Mouse (Mus musculus) C2C12 (cell line): Measurements from ENCODE around the gene Srarp. TPM values are rescaled to one million over a fixed set of nuclear protein-coding genes. Genes with fewer than 3 reads are reported as not detected.

Source experiments
- H3K27me3 ChIP-seq: one replicate; pipeline ENCODE4 v1.6.1; 2011; ENCODE audit not compliant: control insufficient read depth, insufficient read depth, insufficient read length
- H3K36me3 ChIP-seq: one replicate; pipeline ENCODE4 v1.6.1; 2011; ENCODE audit not compliant: control insufficient read depth, insufficient read depth
- H3K4me3 ChIP-seq: one replicate; pipeline ENCODE4 v1.5.1; 2011; ENCODE audit warnings: mild to moderate bottlenecking, control low read depth; ENCODE audit not compliant: poor library complexity, insufficient read depth, severe bottlenecking
- H3K79me2 ChIP-seq: one replicate; pipeline ENCODE4 v1.6.1; 2011; ENCODE audit not compliant: control insufficient read depth, insufficient read depth
- H3K79me3 ChIP-seq: one replicate; pipeline ENCODE4 v1.6.1; 2011; ENCODE audit warnings: low read depth, control low read depth
- H3ac ChIP-seq: one replicate; pipeline ENCODE3; 2011; ENCODE audit warnings: low read depth; ENCODE audit not compliant: control insufficient read depth, insufficient read length
- CEBPB ChIP-seq: IDR thresholded peaks from one replicate; pipeline ENCODE4 v1.6.1; 2011; ENCODE audit warnings: low read depth, mild to moderate bottlenecking, control low read depth, moderate library complexity
- CTCF ChIP-seq: IDR thresholded peaks from one replicate; pipeline ENCODE4 v1.5.1; 2011; ENCODE audit not compliant: control insufficient read depth, insufficient read depth, insufficient read length
- FOSL1 ChIP-seq: IDR thresholded peaks from one replicate; pipeline ENCODE4 v1.8.0; 2011; ENCODE audit warnings: mild to moderate bottlenecking, low read length; ENCODE audit not compliant: poor library complexity, insufficient read depth, severe bottlenecking
- MAX ChIP-seq: IDR thresholded peaks from one replicate; pipeline ENCODE4 v1.6.1; 2011; ENCODE audit warnings: mild to moderate bottlenecking, control low read depth
- MYOD1 ChIP-seq: IDR thresholded peaks from one replicate; pipeline ENCODE4 v1.6.1; 2011; ENCODE audit warnings: low read depth; ENCODE audit not compliant: control insufficient read depth, insufficient read length
- MYOG ChIP-seq: IDR thresholded peaks from one replicate; pipeline ENCODE4 v1.6.1; 2011; ENCODE audit not compliant: control insufficient read depth, insufficient read length; ENCODE audit errors: extremely low read depth
- USF1 ChIP-seq: IDR thresholded peaks from one replicate; pipeline ENCODE4 v1.6.1; 2011; ENCODE audit warnings: low read depth, mild to moderate bottlenecking, control low read depth, moderate library complexity
- polyA plus RNA-seq: library from polyadenylated mRNA; unstranded; fragments of >200 nt; fragmentation: generic; extraction: Trizol; gene quantifications from one replicate; pipeline ENCODE4 v1.2.1, GENCODE M21; 2012; ENCODE audit warnings: missing spikeins

The Srarp gene
- polyA plus RNA-seq, 1 experiment: not detected

DNA sequence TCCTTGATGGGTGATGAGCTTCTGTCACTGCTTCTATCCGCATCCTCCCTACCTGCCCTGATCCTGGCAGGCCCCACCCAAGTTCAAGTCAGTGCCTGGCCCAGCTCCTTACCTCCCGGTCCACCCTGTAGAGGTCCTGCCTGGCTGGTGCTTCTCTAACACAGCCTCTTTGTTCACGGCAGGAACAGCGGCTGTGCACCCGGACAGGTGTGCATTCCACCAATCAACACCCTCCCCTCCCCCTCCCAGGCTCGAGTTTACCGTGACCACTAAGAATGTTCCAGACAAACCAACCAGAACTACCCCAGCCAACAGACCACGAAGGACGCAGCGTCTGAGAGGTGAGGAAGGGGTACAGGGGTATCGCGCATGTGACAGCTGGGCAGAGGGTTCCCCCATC is 37.4 kb downstream of the Srarp start, which contains the start of gene Clcnka:
Gene Clcnka (minus strand): TSS at position 180 of the 400 bp plus-strand sequence.
- Histone ChIP-seq H3K79me3 (no peaks in the 10 kb centered on the region), H3K27me3 (peaks cover 18% of the 10 kb centered on the region), H3K36me3 (no peaks in the 10 kb centered on the region), H3ac (no peak within 1 kb of the TSS), H3K79me2 (no peaks in the 10 kb centered on the region), H3K4me3 (no peak within 1 kb of the TSS)
- TF ChIP-seq MYOG: no peak
- TF ChIP-seq FOSL1: no peak
- no peak for TF ChIP-seq MYOD1
- no peak for TF ChIP-seq CTCF
- no peak for TF ChIP-seq CEBPB
- no peak for TF ChIP-seq USF1
- TF ChIP-seq MAX: no peak

DNA sequence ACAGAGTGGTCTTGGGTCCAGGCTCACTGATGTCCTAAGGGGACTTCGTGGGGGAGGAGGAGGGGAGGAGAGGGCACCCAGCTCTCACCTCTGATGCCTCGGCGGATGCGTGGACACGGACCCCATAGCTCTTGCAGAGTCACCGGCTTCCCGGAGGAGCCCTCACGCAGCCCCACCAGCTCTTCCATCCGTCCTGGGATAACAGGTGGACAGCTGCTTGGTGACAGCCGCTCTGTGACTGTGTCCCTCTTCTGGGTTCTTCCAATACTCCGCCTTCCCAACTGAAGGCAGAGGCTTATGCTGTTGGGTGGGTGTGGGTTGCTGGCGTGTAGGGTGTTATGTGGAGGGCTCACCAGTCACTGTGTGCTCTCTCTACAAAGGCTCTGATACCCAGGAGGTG is 38.0 kb downstream of the Srarp start:
- no peak overlapping the region for H3ac ChIP-seq
- no peak for TF ChIP-seq MAX
- no peak for TF ChIP-seq USF1
- TF ChIP-seq MYOG: no peak
- no peak for TF ChIP-seq CEBPB
- no peak for TF ChIP-seq FOSL1
- TF ChIP-seq MYOD1: no peak
- no peak for TF ChIP-seq CTCF
- H3K36me3 ChIP-seq: no peaks in the 10 kb centered on the region
- no peaks in the 10 kb centered on the region for H3K79me3 ChIP-seq
- no peaks in the 10 kb centered on the region for H3K79me2 ChIP-seq
- H3K4me3 ChIP-seq: no peak overlapping the region
- H3K27me3 ChIP-seq: peaks cover 18% of the 10 kb centered on the region

DNA sequence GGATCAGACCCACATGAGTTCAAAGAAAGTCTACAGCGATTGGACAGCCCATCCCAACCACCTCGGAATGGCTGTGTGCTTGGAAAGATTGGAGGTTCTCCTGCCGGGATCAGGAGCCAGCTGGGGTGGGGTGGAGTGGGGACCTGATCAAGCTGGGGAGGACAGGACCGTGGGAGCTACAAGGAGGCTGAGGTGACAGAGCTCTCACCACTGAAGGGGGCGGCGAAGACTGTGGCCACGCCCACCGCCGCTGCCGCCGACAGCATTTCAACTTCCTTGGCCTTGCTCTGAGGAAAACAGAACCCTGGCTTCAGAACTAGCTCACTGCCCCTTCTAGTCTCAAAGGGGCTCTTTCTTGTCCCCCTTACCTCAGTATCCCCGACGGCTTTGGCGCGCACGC is 41.2 kb downstream of the Srarp start:
- H3ac ChIP-seq: no peak overlapping the region

DNA sequence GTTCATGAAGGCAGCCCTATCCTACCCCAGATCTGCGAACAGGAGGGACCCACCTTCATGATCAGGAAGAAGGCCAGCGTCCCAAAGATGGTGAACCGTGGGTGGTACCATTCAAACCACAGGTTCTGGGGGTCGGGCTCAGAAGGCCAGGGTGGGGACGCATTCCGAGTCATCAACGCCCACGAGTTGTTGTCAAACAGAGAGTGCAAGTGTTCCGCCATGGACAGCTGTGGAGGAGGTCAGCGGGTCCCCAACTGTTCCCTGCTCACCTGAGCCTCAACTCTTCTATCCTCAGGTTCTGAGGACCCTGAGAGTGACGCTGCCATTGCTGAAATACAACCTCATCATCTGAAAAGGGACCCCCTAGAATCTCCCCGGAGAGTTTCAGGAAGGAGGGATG is 44.6 kb downstream of the Srarp start:
- Histone ChIP-seq H3K36me3 (no peaks in the 10 kb centered on the region), H3K4me3 (no peak overlapping the region), H3ac (no peak overlapping the region), H3K79me3 (no peaks in the 10 kb centered on the region), H3K27me3 (no peaks in the 10 kb centered on the region), H3K79me2 (no peaks in the 10 kb centered on the region)
- no peak for TF ChIP-seq MAX
- no peak for TF ChIP-seq CTCF
- TF ChIP-seq FOSL1: no peak
- no peak for TF ChIP-seq MYOG
- TF ChIP-seq MYOD1: no peak
- TF ChIP-seq CEBPB: no peak
- no peak for TF ChIP-seq USF1

More for the DNA sequence above, 41.2 kb downstream of the Srarp start:
- Histone ChIP-seq H3K36me3 (no peaks in the 10 kb centered on the region), H3K79me2 (no peaks in the 10 kb centered on the region), H3K27me3 (peaks cover 18% of the 10 kb centered on the region), H3K79me3 (no peaks in the 10 kb centered on the region), H3K4me3 (no peak overlapping the region)
- TF ChIP-seq CEBPB: no peak
- TF ChIP-seq USF1: no peak
- no peak for TF ChIP-seq MYOD1
- TF ChIP-seq MYOG: no peak
- TF ChIP-seq MAX: no peak
- TF ChIP-seq FOSL1: no peak
- no peak for TF ChIP-seq CTCF

DNA sequence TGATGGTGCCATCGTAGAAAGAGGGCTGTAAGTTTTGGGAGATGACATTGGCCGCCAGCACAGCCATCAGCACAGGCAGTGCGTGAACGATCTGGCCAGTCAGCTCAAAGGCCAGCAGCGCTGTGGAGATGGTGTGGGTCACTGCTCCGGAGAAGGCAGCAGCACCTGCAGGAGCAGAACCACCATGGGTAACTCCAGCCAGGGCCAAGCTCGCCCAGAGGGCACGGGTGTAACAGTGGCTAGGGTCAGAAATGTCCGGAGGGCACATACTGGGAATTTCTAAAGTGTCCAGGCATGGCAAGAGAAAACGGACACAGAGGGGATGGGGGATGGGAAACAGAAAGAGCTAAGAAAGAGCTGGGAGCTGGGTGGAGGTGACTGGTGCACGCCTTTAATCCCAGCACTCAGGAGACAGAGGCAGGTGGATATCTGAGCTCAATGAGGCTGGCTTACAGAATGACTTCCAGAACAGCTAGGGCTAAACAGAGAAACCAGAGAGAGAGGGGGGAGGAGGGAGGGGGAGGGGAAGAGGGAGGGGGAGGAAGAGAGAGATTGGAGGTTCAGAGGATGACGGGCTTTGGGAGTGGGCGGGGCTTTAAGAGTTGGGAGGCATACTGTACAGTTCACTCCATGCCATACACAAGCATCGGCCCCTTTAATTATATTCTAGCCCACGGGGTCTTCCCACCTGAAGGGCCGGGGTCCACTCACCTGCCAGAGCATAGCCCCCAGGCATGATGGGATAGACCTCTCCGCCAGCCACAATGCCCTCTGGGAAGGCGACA is 46.3 kb downstream of the Srarp start:
- H3ac ChIP-seq: no peak overlapping the region
- no peaks in the 10 kb centered on the region for H3K27me3 ChIP-seq
- H3K4me3 ChIP-seq: no peak overlapping the region
- no peaks in the 10 kb centered on the region for H3K79me2 ChIP-seq
- no peaks in the 10 kb centered on the region for H3K79me3 ChIP-seq
- TF ChIP-seq MYOD1 (no peak), MAX (no peak), FOSL1 (no peak), USF1 (no peak), CEBPB (no peak), CTCF (no peak), MYOG (no peak)
- no peaks in the 10 kb centered on the region for H3K36me3 ChIP-seq
